Mouse (Mus musculus): Measurements from ENCODE around the gene Chat. TPM values are rescaled to one million over a fixed set of nuclear protein-coding genes. Genes with fewer than 3 reads are reported as not detected.

Gene Chat
- polyA plus RNA-seq, 1 experiment from 2014 or later = not detected

DNA sequence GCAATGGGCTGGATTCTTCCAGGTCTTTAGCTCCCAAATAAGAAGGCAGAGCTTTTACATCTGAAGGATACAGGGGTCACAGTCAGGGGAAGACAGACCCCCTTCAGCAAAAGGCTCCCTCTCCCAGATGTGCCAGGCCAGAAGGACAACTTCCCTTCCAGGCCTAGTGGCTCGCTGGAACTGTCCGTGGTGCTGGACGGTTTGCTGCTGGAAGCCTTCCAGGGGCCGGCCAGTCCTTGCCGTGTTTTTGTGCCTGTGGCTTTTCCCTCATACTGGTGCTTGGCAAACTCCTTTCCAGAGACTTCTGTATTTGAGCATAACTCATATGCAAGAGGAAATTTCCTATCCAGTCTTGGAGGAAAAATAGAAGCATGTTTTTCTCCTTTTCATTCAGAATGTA is 1.8 kb upstream of the Chat start:
- 6% methylated on average over 5 of the region's 5 CpGs for WGBS
- H3K27ac ChIP-seq (replicated peaks; ENCODE audit: low read depth, low read length) = no peak overlapping the region
- H3K36me3 ChIP-seq (ENCODE audit: control insufficient read depth, insufficient read depth, low read length) = no peaks in the 10 kb centered on the region
- H3K9ac ChIP-seq (ENCODE audit: low read length) = no peak overlapping the region
- 0 out of 2 replicates have a peak, but pooled peaks cover 7% of the 10 kb centered on the region for H3K4me1 ChIP-seq (ENCODE audit: control insufficient read depth, insufficient read depth, low read length)
- ATAC-seq (ENCODE audit: insufficient number of reproducible peaks, low FRiP score, low TSS enrichment, low read depth) (no peak), DNase-seq (ENCODE audit: low spot score) (peak; percentile 89)
- no peak overlapping the region for H3K4me3 ChIP-seq (ENCODE audit: low read depth, low read length)
- H3K4me2 ChIP-seq (ENCODE audit: low read depth, severe bottlenecking) = no peak overlapping the region
- H3K27me3 ChIP-seq (ENCODE audit: control insufficient read depth, insufficient read depth, low read length) = peaks cover 49% of the 10 kb centered on the region
- no peaks in the 10 kb centered on the region for H3K9me3 ChIP-seq (ENCODE audit: control insufficient read depth, low read length)

DNA sequence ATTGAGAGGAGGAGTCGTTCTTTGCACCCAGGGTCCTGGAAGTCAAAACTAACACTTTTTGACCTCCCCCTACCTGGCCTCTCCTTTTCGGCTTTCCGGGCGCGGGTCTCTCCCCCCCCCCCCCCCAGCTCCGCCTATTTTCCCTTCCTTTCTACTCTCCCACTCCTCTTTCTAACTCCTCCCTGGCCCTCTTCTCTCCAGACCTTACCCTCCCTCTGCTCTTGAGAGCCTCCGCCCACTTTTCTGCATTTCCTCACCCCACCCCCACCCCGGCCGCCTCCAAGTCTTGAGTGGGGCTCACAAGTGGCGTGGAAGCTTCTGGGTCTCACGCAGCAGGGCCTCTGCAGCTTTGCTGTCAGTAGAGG is 301 bp downstream of the Chat start:
- H3K4me1 ChIP-seq (ENCODE audit: control insufficient read depth, insufficient read depth, low read length) = 0 out of 2 replicates have a peak, but pooled peaks cover 7% of the 10 kb centered on the region
- no peak overlapping the region for H3K9ac ChIP-seq (ENCODE audit: low read length)
- peaks cover 71% of the 10 kb centered on the region for H3K27me3 ChIP-seq (ENCODE audit: control insufficient read depth, insufficient read depth, low read length)
- H3K4me3 ChIP-seq (ENCODE audit: low read depth, low read length) = no peak overlapping the region
- 3% methylated on average over 8 of the region's 11 CpGs for WGBS
- H3K4me2 ChIP-seq (ENCODE audit: low read depth, severe bottlenecking) = no peak overlapping the region
- no peaks in the 10 kb centered on the region for H3K9me3 ChIP-seq (ENCODE audit: control insufficient read depth, low read length)
- DNase-seq (ENCODE audit: low spot score) (no peak), ATAC-seq (ENCODE audit: insufficient number of reproducible peaks, low FRiP score, low TSS enrichment, low read depth) (no peak)
- no peaks in the 10 kb centered on the region for H3K36me3 ChIP-seq (ENCODE audit: control insufficient read depth, insufficient read depth, low read length)
- H3K27ac ChIP-seq (replicated peaks; ENCODE audit: low read depth, low read length) = no peak overlapping the region

DNA sequence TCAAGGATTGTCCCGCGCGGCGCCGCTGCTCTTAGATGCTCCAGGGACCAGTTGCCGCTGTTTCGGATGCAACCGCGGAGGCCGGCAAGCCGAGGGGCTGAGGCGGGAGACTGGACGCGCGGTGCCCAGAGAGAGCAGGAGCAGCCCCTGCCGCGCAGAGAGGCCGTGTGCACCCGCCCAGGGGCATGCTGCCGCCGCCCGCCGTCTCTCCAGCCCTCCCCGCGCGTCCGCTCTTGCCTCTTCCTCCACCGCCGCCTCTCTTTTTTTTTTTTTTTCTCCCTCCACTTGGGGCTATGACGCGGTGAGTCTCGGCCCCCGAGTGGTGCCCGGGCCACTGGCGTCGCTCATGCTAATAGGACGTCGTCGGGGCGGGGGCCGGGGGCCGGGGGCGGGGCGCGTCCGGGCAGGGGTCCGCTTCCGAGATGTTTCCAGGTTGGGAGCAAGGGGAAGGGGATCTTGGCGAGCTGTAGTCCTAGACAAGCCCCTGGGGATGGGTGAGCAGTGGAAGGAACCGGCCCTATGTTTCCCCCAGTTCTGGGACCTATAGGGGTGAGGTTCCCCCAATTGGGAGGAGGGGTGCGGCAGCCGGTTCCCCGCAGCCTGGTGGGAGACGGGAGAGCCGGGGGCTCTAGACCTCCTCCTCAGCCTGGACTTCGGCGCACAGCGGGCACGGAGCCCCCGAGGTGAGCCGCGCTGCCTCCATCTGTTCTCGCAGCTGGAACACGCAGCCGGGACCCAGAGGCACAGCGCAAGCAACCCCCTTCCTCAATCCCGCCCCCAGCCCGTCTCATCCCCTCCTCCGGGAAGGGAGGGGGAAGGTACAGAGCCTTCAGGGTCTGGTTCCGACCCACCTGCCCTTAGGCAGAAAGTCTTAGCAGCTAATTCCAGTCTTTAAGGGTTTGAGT is 936 bp downstream of the Chat start, which contains the start of gene Slc18a3:
Gene Slc18a3 (minus strand): TSS at position 250 of the 905 bp plus-strand sequence.
- Histone ChIP-seq H3K9me3 (ENCODE audit: control insufficient read depth, low read length) (no peaks in the 10 kb centered on the region), H3K4me1 (ENCODE audit: control insufficient read depth, insufficient read depth, low read length) (0 out of 2 replicates have a peak, but pooled peaks cover 7% of the 10 kb centered on the region), H3K9ac (ENCODE audit: low read length) (no peak within 1 kb of the TSS), H3K4me3 (ENCODE audit: low read depth, low read length) (peak within 1 kb of the TSS; percentile 31), H3K27me3 (ENCODE audit: control insufficient read depth, insufficient read depth, low read length) (peaks cover 77% of the 10 kb centered on the region), H3K36me3 (ENCODE audit: control insufficient read depth, insufficient read depth, low read length) (no peaks in the 10 kb centered on the region), H3K27ac (replicated peaks; ENCODE audit: low read depth, low read length) (no peak within 1 kb of the TSS), H3K4me2 (ENCODE audit: low read depth, severe bottlenecking) (peak within 1 kb of the TSS; percentile 57)
- ATAC-seq (ENCODE audit: insufficient number of reproducible peaks, low FRiP score, low TSS enrichment, low read depth) (0 out of 2 replicates have a peak, but pooled peaks have one; percentile 26), DNase-seq (ENCODE audit: low spot score) (peak; percentile 43)
- WGBS = 0% methylated on average over 66 of the region's 70 CpGs

GRCm38 (mm10) chr14:32463211-32464040 is 2.4 kb downstream of the Chat start:
- Histone ChIP-seq H3K4me3 (ENCODE audit: low read depth, low read length) (0 out of 2 replicates have a peak overlapping the region, but pooled peaks have one; percentile 2), H3K9me3 (ENCODE audit: control insufficient read depth, low read length) (no peaks in the 10 kb centered on the region), H3K27ac (replicated peaks; ENCODE audit: low read depth, low read length) (no peak overlapping the region), H3K27me3 (ENCODE audit: control insufficient read depth, insufficient read depth, low read length) (peaks cover 91% of the 10 kb centered on the region), H3K36me3 (ENCODE audit: control insufficient read depth, insufficient read depth, low read length) (no peaks in the 10 kb centered on the region), H3K4me1 (ENCODE audit: control insufficient read depth, insufficient read depth, low read length) (0 out of 2 replicates have a peak, but pooled peaks cover 7% of the 10 kb centered on the region), H3K4me2 (ENCODE audit: low read depth, severe bottlenecking) (no peak overlapping the region), H3K9ac (ENCODE audit: low read length) (no peak overlapping the region)
- DNase-seq (ENCODE audit: low spot score) = peak; percentile 41
- 3% methylated on average over 74 of the region's 74 CpGs for WGBS
- no peak for ATAC-seq (ENCODE audit: insufficient number of reproducible peaks, low FRiP score, low TSS enrichment, low read depth)

DNA sequence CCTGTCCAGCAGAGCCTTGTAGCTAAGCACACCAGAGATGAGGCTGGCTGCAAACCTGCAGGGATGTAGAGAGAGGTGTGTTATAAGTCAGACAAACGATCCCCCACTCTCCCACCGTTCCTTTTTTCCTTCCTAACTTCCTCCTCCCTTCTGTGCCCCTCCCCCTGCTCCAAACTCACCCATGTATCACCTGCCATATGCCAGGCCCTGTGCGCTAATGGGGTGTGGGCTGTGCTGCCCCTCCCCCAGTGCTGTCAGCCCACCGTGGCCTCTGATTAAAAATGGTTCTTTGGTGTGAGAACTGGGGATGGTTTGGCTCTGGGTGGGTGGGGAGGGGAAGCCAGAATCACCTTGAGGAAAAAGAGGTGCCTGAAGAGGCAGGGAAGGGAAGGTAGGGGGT is 13.2 kb downstream of the Chat start:
- DNase-seq (ENCODE audit: low spot score) = no peak

GRCm38 (mm10) chr14:32446989-32447388 is 18.8 kb downstream of the Chat start:
- no peak for ATAC-seq (ENCODE audit: insufficient number of reproducible peaks, low FRiP score, low TSS enrichment, low read depth)
- WGBS = 92% methylated on average over 6 of the region's 6 CpGs
- H3K36me3 ChIP-seq (ENCODE audit: control insufficient read depth, insufficient read depth, low read length) = no peaks in the 10 kb centered on the region

More for the DNA sequence above, 13.2 kb downstream of the Chat start:
- 7% methylated on average over 4 of the region's 4 CpGs for WGBS
- no peak for ATAC-seq (ENCODE audit: insufficient number of reproducible peaks, low FRiP score, low TSS enrichment, low read depth)
- Histone ChIP-seq H3K36me3 (ENCODE audit: control insufficient read depth, insufficient read depth, low read length) (no peaks in the 10 kb centered on the region), H3K4me1 (ENCODE audit: control insufficient read depth, insufficient read depth, low read length) (no peaks in the 10 kb centered on the region), H3K4me2 (ENCODE audit: low read depth, severe bottlenecking) (no peak overlapping the region), H3K27ac (replicated peaks; ENCODE audit: low read depth, low read length) (no peak overlapping the region), H3K4me3 (ENCODE audit: low read depth, low read length) (no peak overlapping the region), H3K9ac (ENCODE audit: low read length) (no peak overlapping the region), H3K27me3 (ENCODE audit: control insufficient read depth, insufficient read depth, low read length) (peaks cover 12% of the 10 kb centered on the region), H3K9me3 (ENCODE audit: control insufficient read depth, low read length) (no peaks in the 10 kb centered on the region)

GRCm38 (mm10) chr14:32443446-32443845 is 22.3 kb downstream of the Chat start:
- WGBS = 28% methylated on average over 8 of the region's 8 CpGs
- no peak overlapping the region for H3K4me3 ChIP-seq (ENCODE audit: low read depth, low read length)
- no peaks in the 10 kb centered on the region for H3K27me3 ChIP-seq (ENCODE audit: control insufficient read depth, insufficient read depth, low read length)
- DNase-seq (ENCODE audit: low spot score) (no peak), ATAC-seq (ENCODE audit: insufficient number of reproducible peaks, low FRiP score, low TSS enrichment, low read depth) (no peak)
- 0 out of 2 replicates have a peak, but pooled peaks cover 4% of the 10 kb centered on the region for H3K4me1 ChIP-seq (ENCODE audit: control insufficient read depth, insufficient read depth, low read length)
- H3K9ac ChIP-seq (ENCODE audit: low read length) = no peak overlapping the region
- H3K9me3 ChIP-seq (ENCODE audit: control insufficient read depth, low read length) = no peaks in the 10 kb centered on the region
- no peaks in the 10 kb centered on the region for H3K36me3 ChIP-seq (ENCODE audit: control insufficient read depth, insufficient read depth, low read length)
- no peak overlapping the region for H3K4me2 ChIP-seq (ENCODE audit: low read depth, severe bottlenecking)
- H3K27ac ChIP-seq (replicated peaks; ENCODE audit: low read depth, low read length) = no peak overlapping the region

More at GRCm38 (mm10) chr14:32446989-32447388, 18.8 kb downstream of the Chat start:
- H3K9me3 ChIP-seq (ENCODE audit: control insufficient read depth, low read length) = no peaks in the 10 kb centered on the region
- H3K4me3 ChIP-seq (ENCODE audit: low read depth, low read length) = no peak overlapping the region
- DNase-seq (ENCODE audit: low spot score) = no peak
- H3K4me2 ChIP-seq (ENCODE audit: low read depth, severe bottlenecking) = no peak overlapping the region
- no peak overlapping the region for H3K9ac ChIP-seq (ENCODE audit: low read length)
- H3K27ac ChIP-seq (replicated peaks; ENCODE audit: low read depth, low read length) = no peak overlapping the region
- 0 out of 2 replicates have a peak, but pooled peaks cover 1% of the 10 kb centered on the region for H3K27me3 ChIP-seq (ENCODE audit: control insufficient read depth, insufficient read depth, low read length)
- H3K4me1 ChIP-seq (ENCODE audit: control insufficient read depth, insufficient read depth, low read length) = no peaks in the 10 kb centered on the region

DNA sequence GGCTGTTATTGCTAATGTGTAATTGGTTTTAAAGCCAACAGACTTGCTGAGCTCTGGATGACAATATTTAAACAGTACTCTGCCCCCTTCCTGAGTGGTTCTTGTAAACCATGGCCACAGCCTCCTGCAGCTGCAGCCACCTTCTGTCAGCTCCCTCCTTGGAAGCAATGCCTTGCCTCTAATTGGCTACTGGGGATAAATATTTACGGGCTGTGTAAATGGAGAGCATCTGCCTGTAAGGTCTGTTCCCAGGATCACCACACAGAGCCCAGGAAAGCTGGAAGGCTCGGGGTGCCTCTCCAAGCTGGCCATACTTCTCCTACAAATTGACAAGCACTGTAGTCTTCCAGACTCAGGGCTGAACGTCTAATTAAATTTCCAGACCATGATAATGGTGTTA is 26.0 kb downstream of the Chat start:
- H3K27me3 ChIP-seq (ENCODE audit: control insufficient read depth, insufficient read depth, low read length) = no peaks in the 10 kb centered on the region
- DNase-seq (ENCODE audit: low spot score) (no peak), ATAC-seq (ENCODE audit: insufficient number of reproducible peaks, low FRiP score, low TSS enrichment, low read depth) (no peak)

More for the DNA sequence above, 26.0 kb downstream of the Chat start:
- H3K4me3 ChIP-seq (ENCODE audit: low read depth, low read length) = no peak overlapping the region
- 0 out of 2 replicates have a peak, but pooled peaks cover 4% of the 10 kb centered on the region for H3K4me1 ChIP-seq (ENCODE audit: control insufficient read depth, insufficient read depth, low read length)
- H3K9me3 ChIP-seq (ENCODE audit: control insufficient read depth, low read length) = no peaks in the 10 kb centered on the region
- no peak overlapping the region for H3K4me2 ChIP-seq (ENCODE audit: low read depth, severe bottlenecking)
- WGBS = 12% methylated on average over 3 of the region's 3 CpGs
- H3K27ac ChIP-seq (replicated peaks; ENCODE audit: low read depth, low read length) = no peak overlapping the region
- H3K9ac ChIP-seq (ENCODE audit: low read length) = no peak overlapping the region
- no peaks in the 10 kb centered on the region for H3K36me3 ChIP-seq (ENCODE audit: control insufficient read depth, insufficient read depth, low read length)
